Mouse (Mus musculus) mesoderm, embryonic 11.5 days (tissue): Measurements from ENCODE around the gene Foxj2.

Experiments
- DNase-seq: peaks from one replicate; pipeline ENCODE4 v3.0.0-alpha.2; 2012; ENCODE audit warnings: low read depth, low spot score

The Foxj2 gene

GRCm38 (mm10) chr6:122873871-122874719 lies 54.4 kb downstream of the Foxj2 start, which contains the start of gene Necap1:
Necap1 (plus strand) TSS chr6:122874474.
- DNase-seq: peak; percentile 97

GRCm38 (mm10) chr6:122874720-122875389 lies 55.1 kb downstream of the Foxj2 start:
- DNase-seq: peak; percentile 57

GRCm38 (mm10) chr6:122879141-122879735 lies 59.5 kb downstream of the Foxj2 start:
- DNase-seq: no peak

- DNase-seq: no peak
These were observed 60.2 kb downstream of the Foxj2 start for GRCm38 (mm10) chr6:122879781-122880505.

- DNase-seq: no peak
These were observed 61.6 kb downstream of the Foxj2 start for GRCm38 (mm10) chr6:122881287-122881686.

- DNase-seq: no peak
These were observed 63.9 kb downstream of the Foxj2 start for GRCm38 (mm10) chr6:122883603-122884002.

- no peak for DNase-seq
These were observed 69.9 kb downstream of the Foxj2 start for GRCm38 (mm10) chr6:122889599-122889998.

GRCm38 (mm10) chr6:122892442-122893049 lies 72.8 kb downstream of the Foxj2 start:
- peak; percentile 70 for DNase-seq
